Mouse (Mus musculus) spleen, adult 2 months (tissue): ENCODE data around the gene S100b.

Source experiments
- CTCF ChIP-seq: fragments of 200-500 bp; IDR thresholded peaks from 2 replicates; pipeline ENCODE4 v1.5.1; 2011; ENCODE audit warnings: mild to moderate bottlenecking, inconsistent platforms; ENCODE audit not compliant: insufficient read depth, insufficient read length, insufficient replicate concordance; ENCODE audit errors: extremely low read depth
- POLR2A ChIP-seq: fragments of 200-500 bp; IDR thresholded peaks from 2 replicates; pipeline ENCODE4 v1.6.1; 2011; ENCODE audit warnings: low read depth, low read length, inconsistent platforms

- TF ChIP-seq POLR2A (no peak), CTCF (no peak)
Measured at GRCm38 (mm10) chr10:76289052-76289451, 35.4 kb downstream of the S100b start.
